Mouse (Mus musculus) lung, postnatal 36 days (tissue): ENCODE results near the gene Tgfb1.

Source experiments
- DNase-seq: peaks from one replicate; pipeline ENCODE4 v3.0.0; 2022; ENCODE audit warnings: mixed read lengths

Tgfb1 gene

GRCm38 (mm10) chr7:25746844-25747243, 60.0 kb downstream of the Tgfb1 start:
- DNase-seq = no peak

GRCm38 (mm10) chr7:25753076-25753475, 66.3 kb downstream of the Tgfb1 start:
- no peak for DNase-seq

GRCm38 (mm10) chr7:25753643-25754438, 67.0 kb downstream of the Tgfb1 start:
- no peak for DNase-seq

- no peak for DNase-seq
Observed at GRCm38 (mm10) chr7:25754439-25754737, 67.6 kb downstream of the Tgfb1 start.
